ENCODE assay signal across 10 mouse cellular contexts in genomic region chr5:37769031-37769430, GRCm38 (mm10). TPM values are rescaled to one million over a fixed set of nuclear protein-coding genes. Genes with fewer than 3 reads are reported as not detected.
DNase-seq lines count a peak whose midpoint lies in the region; ATAC-seq and TF ChIP-seq lines count a peak whose summit lies in the region.
"Had no signal": no experiment of that assay in that cellular context is flagged by ENCODE, and none has a peak within 500 bp of the region (broad histone marks: within the 10 kb centered on the region; RNA-seq: fewer than 3 reads in every experiment).

No protein-coding gene starts in this region.

- H3K27me3 ChIP-seq in stomach, postnatal 0 days (ENCODE audit: control insufficient read depth, insufficient read depth, low read length): no peaks in the 10 kb centered on the region
- no peaks in the 10 kb centered on the region for H3K27me3 ChIP-seq in heart, adult 2 months (ENCODE audit: control insufficient read depth, insufficient read depth, low read length)
- H3K27me3 ChIP-seq: heart, embryonic 13.5 days; megakaryocyte, embryonic 14.5 days had no signal

- H3K27ac ChIP-seq in stomach, postnatal 0 days (replicated peaks): no peak overlapping the region
- H3K27ac ChIP-seq in heart, adult 2 months: no peak overlapping the region
- H3K27ac ChIP-seq: heart, embryonic 13.5 days had no signal

- DNase-seq in Muller cell, postnatal 12 days (ENCODE audit: inconsistent ontology term): peak; percentile 89
- peak; percentile 19 for DNase-seq in cerebellum, adult 8-10 months
- DNase-seq in frontal cortex, postnatal 25 days (ENCODE audit: low spot score in 2 of 2): peak; percentile 54 to 60
- DNase-seq in left cerebral cortex, adult 8-10 months (ENCODE audit: low spot score in 2 of 2): peak; percentile 51 to 73
- peak; percentile 49 to 78 for DNase-seq in right cerebral cortex, adult 2 months (ENCODE audit: low spot score in 2 of 2)
- DNase-seq in stomach, postnatal 0 days (ENCODE audit: low spot score): no peak
- DNase-seq in heart, adult 2 months: no peak
- no peak for DNase-seq in spleen, adult 18-20 months

- H3K4me3 ChIP-seq in stomach, postnatal 0 days (ENCODE audit: low read depth, low read length): no peak overlapping the region
- no peak overlapping the region for H3K4me3 ChIP-seq in heart, adult 2 months
- H3K4me3 ChIP-seq: heart, embryonic 13.5 days; megakaryocyte, embryonic 14.5 days had no signal

- no peaks in the 10 kb centered on the region for H3K4me1 ChIP-seq in stomach, postnatal 0 days (replicated peaks; ENCODE audit: control insufficient read depth, insufficient read depth)
- H3K4me1 ChIP-seq in heart, adult 2 months (ENCODE audit: control insufficient read depth, insufficient read depth, low read length): no peaks in the 10 kb centered on the region
- H3K4me1 ChIP-seq: heart, embryonic 13.5 days; megakaryocyte, embryonic 14.5 days had no signal

- no peaks in the 10 kb centered on the region for H3K9me3 ChIP-seq in stomach, postnatal 0 days (ENCODE audit: control insufficient read depth, low read length)
- H3K9me3 ChIP-seq: heart, embryonic 13.5 days had no signal

- H3K4me2 ChIP-seq in stomach, postnatal 0 days (replicated peaks; ENCODE audit: low read depth): no peak overlapping the region
- H3K4me2 ChIP-seq: heart, embryonic 13.5 days had no signal

- intact Hi-C loops in heart, adult 2 months (cut with DNase I): no loop called here

- TF ChIP-seq CTCF in stomach, postnatal 0 days (IDR thresholded peaks at IDR 0.05; ENCODE audit: low read depth): no peak
- no peak for TF ChIP-seq CTCF in heart, adult 2 months (IDR thresholded peaks at IDR 0.05)

- TF ChIP-seq EP300 in stomach, postnatal 0 days (optimal IDR thresholded peaks at IDR 0.05): no peak
- no peak for TF ChIP-seq EP300 in heart, adult 2 months (IDR thresholded peaks at IDR 0.05; ENCODE audit: insufficient read depth, low read depth, low read length)

- no peaks in the 10 kb centered on the region for H3K79me2 ChIP-seq in heart, adult 2 months (replicated peaks; ENCODE audit: control insufficient read depth, insufficient read depth, low read length)

- H3K36me3 ChIP-seq in stomach, postnatal 0 days (ENCODE audit: control insufficient read depth, insufficient read depth, low read length): no peaks in the 10 kb centered on the region
- H3K36me3 ChIP-seq in heart, adult 2 months (ENCODE audit: control insufficient read depth, insufficient read depth, low read length): no peaks in the 10 kb centered on the region
- H3K36me3 ChIP-seq: heart, embryonic 13.5 days had no signal

- 15% methylated on average over 5 of the region's 5 CpGs for WGBS in stomach, postnatal 0 days
- 10% methylated on average over 5 of the region's 5 CpGs for WGBS in heart, adult 2 months

- no peak overlapping the region for H3K9ac ChIP-seq in stomach, postnatal 0 days (ENCODE audit: low read length)
- H3K9ac ChIP-seq in heart, adult 2 months (ENCODE audit: low read depth, low read length): no peak overlapping the region
- H3K9ac ChIP-seq: heart, embryonic 13.5 days had no signal

- no peak for ATAC-seq in stomach, postnatal 0 days (ENCODE audit: low FRiP score, low TSS enrichment)

- no peak for TF ChIP-seq POLR2A in heart, adult 2 months (IDR thresholded peaks at IDR 0.05; ENCODE audit: insufficient read depth, low read depth, low read length)

RNA-seq across cellular contexts. Expression of gene Cytl1, which starts 33.7 kb away (rescaled TPM):
- total RNA-seq in left cerebral cortex, adult 8-10 months (2022): 1 to 10 TPM in 3 of 4 experiments, under 1 TPM in 1; 0.95 to 2.2 (median 1.6) TPM
- polyA plus RNA-seq in stomach, postnatal 0 days (2015; fragmentation: Nextera tagmentation; extraction: Ambion mirVana): 0.33 and 0.34 TPM in 2 replicates
- 10 to 100 TPM; 24.1 to 29.6 TPM for total RNA-seq in heart, adult 2 months (2021)
- polyA plus RNA-seq in heart, adult 2 months (2012; rRNA removed): 67.4 and 72.0 TPM in 2 replicates

RNA-seq across cellular contexts. Expression of gene Stk32b, which starts 52.1 kb away (rescaled TPM):
- total RNA-seq in left cerebral cortex, adult 8-10 months (2022): 1 to 10 TPM; 1.5 to 2.6 (median 2.1) TPM
- polyA plus RNA-seq in stomach, postnatal 0 days (2015; fragmentation: Nextera tagmentation; extraction: Ambion mirVana): 3.1 and 5.2 TPM in 2 replicates
- under 1 TPM; 0.29 to 0.45 TPM for total RNA-seq in heart, adult 2 months (2021)
- 0.88 and 1.1 TPM in 2 replicates for polyA plus RNA-seq in heart, adult 2 months (2012; rRNA removed)

RNA-seq across cellular contexts. Expression of gene Msx1, which starts 55.4 kb away (rescaled TPM):
- total RNA-seq in left cerebral cortex, adult 8-10 months (2022): 1 to 10 TPM; 2.9 to 4.5 (median 3.9) TPM
- polyA plus RNA-seq in stomach, postnatal 0 days (2015; fragmentation: Nextera tagmentation; extraction: Ambion mirVana): 1.1 TPM in 2 replicates
- 1 to 10 TPM; 2.3 to 3.1 TPM for total RNA-seq in heart, adult 2 months (2021)
- polyA plus RNA-seq in heart, adult 2 months (2012; rRNA removed): 3.7 TPM in 2 replicates

Comparison
In these comparisons a context has a peak if more than half of its experiments do, and no peak if none do; other contexts are left out.
1. DNase-seq: peak in Muller cell, postnatal 12 days (single experiment), cerebellum, adult 8-10 months (single experiment), frontal cortex, postnatal 25 days (2 of 2), left cerebral cortex, adult 8-10 months (2 of 2) and right cerebral cortex, adult 2 months (2 of 2); none in stomach, postnatal 0 days (single experiment), heart, adult 2 months (0 of 2) and spleen, adult 18-20 months (0 of 2).
2. RNA of gene Cytl1, which starts 33.7 kb away (total RNA-seq): 24.1 to 29.6 TPM in heart, adult 2 months; 0.95 to 2.2 TPM in left cerebral cortex, adult 8-10 months; every median in the first group is over 4 times any median in the second.